Comparison of ENCODE assay signal across 8 mouse cellular contexts in genomic region chr10:18508586-18508985, GRCm38 (mm10). TPM values are rescaled to one million over a fixed set of nuclear protein-coding genes. Genes with fewer than 3 reads are reported as not detected.
DNase-seq lines count a peak whose midpoint lies in the region; ATAC-seq lines count a peak whose summit lies in the region.

No protein-coding gene starts in this region.

- intact Hi-C loops in gastrocnemius, postnatal 14 days (cut with DNase I; ENCODE audit: low total_unique reads): no loop called here
- intact Hi-C loops in left cerebral cortex, postnatal 25 days (cut with DNase I): no loop called here

- no peak for ATAC-seq in inflammation-experienced regulatory T-cells, adult 6 months
- ATAC-seq in monocyte, adult 5-6 weeks (replicated peaks; ENCODE audit: insufficient number of reproducible peaks, low FRiP score, low TSS enrichment, poor library complexity, severe bottlenecking): no peak

- peak; percentile 36 for DNase-seq in gastrocnemius, postnatal 14 days
- DNase-seq in gastrocnemius, postnatal 10 days: no peak
- DNase-seq in Muller cell, postnatal 12 days (ENCODE audit: inconsistent ontology term): peak; percentile 79
- peak; percentile 59 to 72 for DNase-seq in frontal cortex, postnatal 36 days (ENCODE audit: low spot score in 2 of 2)
- peak; percentile 39 to 89 for DNase-seq in left cerebral cortex, postnatal 25 days (ENCODE audit: low spot score in 2 of 2)
- DNase-seq in MN1 (ENCODE audit: low spot score): no peak

RNA-seq across cellular contexts. Expression of gene Hebp2, which starts 37.3 kb away (rescaled TPM):
- total RNA-seq in gastrocnemius, postnatal 14 days (2021): 1 to 10 TPM in 1 of 2 experiments, under 1 TPM in 1; 0.55 to 1.1 TPM
- total RNA-seq in gastrocnemius, postnatal 10 days (2021): 1 to 10 TPM; 1.7 to 2.6 TPM
- total RNA-seq in left cerebral cortex, postnatal 25 days (2021): 1 to 10 TPM; 2.8 to 3.8 TPM
- polyA plus RNA-seq in inflammation-experienced regulatory T-cells, adult 6 months (2017; shearing (Covaris generic)): not detected
- 0.29 to 1.2 TPM in 2 of 3 replicates, not detected in the other for total RNA-seq in monocyte, adult 5-6 weeks (2017)

Comparison
In these comparisons a context has a peak if more than half of its experiments do, and no peak if none do; other contexts are left out.
1. DNase-seq: peak in gastrocnemius, postnatal 14 days (single experiment), Muller cell, postnatal 12 days (single experiment), frontal cortex, postnatal 36 days (2 of 2) and left cerebral cortex, postnatal 25 days (2 of 2); none in gastrocnemius, postnatal 10 days (single experiment) and MN1 (single experiment).